In the genomic region with DNA sequence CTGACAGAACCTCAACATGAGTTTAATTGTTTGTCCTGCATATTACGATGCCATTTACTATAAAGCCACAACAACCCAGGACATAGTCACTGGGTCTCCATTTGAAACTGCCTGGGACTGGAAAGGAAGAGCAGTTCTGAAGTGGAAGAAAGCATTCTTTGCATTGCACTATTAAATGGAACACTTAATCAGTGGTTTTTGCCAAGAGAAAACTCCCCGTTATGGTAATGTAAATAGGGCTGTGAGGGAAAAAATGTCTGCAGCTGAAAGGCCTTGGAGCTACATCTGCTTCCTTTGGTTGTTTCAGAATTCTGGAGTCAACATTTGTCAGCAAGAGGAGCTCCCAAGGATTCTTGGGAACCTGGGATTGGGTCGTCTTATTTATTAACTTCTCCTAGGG, we compare ENCODE assay signal across 19 mouse cellular contexts.
"Had no signal": no experiment of that assay in that cellular context is flagged by ENCODE, and none has a peak within 500 bp of the region (broad histone marks: within the 10 kb centered on the region; RNA-seq: fewer than 3 reads in every experiment).

No protein-coding gene starts in this region.

- H3K4me2 ChIP-seq: midbrain, embryonic 12.5 days; neural tube, embryonic 13.5 days; neural tube, embryonic 15.5 days had no signal

- H3K36me3 ChIP-seq: midbrain, embryonic 10.5 days; midbrain, embryonic 12.5 days; neural tube, embryonic 13.5 days; neural tube, embryonic 15.5 days had no signal

- DNase-seq: lung, adult 18-20 months; lung, postnatal 36 days; midbrain, embryonic 14.5 days; retina, postnatal 1 day; right cerebral cortex, adult 18-20 months; right cerebral cortex, postnatal 25 days; right cerebral cortex, postnatal 4 days; spleen, adult 18-20 months; thymus, adult 18-20 months; thymus, postnatal 14 days; thymus, postnatal 36 days had no signal

- H3K27me3 ChIP-seq: midbrain, embryonic 12.5 days; neural tube, embryonic 13.5 days; neural tube, embryonic 15.5 days had no signal

- ATAC-seq: lung, postnatal 0 days; midbrain, embryonic 16.5 days had no signal

- H3K27ac ChIP-seq: liver, embryonic 14.5 days; midbrain, embryonic 10.5 days; midbrain, embryonic 12.5 days; neural tube, embryonic 13.5 days; neural tube, embryonic 15.5 days had no signal

- H3K9me3 ChIP-seq: midbrain, embryonic 10.5 days; midbrain, embryonic 12.5 days; neural tube, embryonic 13.5 days; neural tube, embryonic 15.5 days had no signal

- H3K4me1 ChIP-seq: midbrain, embryonic 10.5 days; midbrain, embryonic 12.5 days; neural tube, embryonic 13.5 days; neural tube, embryonic 15.5 days had no signal

- H3K9ac ChIP-seq: liver, embryonic 14.5 days; midbrain, embryonic 12.5 days; neural tube, embryonic 13.5 days; neural tube, embryonic 15.5 days had no signal

- H3K4me3 ChIP-seq: midbrain, embryonic 10.5 days; midbrain, embryonic 12.5 days; myocyte; neural tube, embryonic 13.5 days; neural tube, embryonic 15.5 days had no signal
